Mouse (Mus musculus): ENCODE data around the gene Cdc42ep2.
"Not testable (repeated sequence)": the region's sequence is repeated elsewhere in the genome, so short reads cannot be mapped to it uniquely, and the experiment has no call there.

Gene Cdc42ep2

DNA sequence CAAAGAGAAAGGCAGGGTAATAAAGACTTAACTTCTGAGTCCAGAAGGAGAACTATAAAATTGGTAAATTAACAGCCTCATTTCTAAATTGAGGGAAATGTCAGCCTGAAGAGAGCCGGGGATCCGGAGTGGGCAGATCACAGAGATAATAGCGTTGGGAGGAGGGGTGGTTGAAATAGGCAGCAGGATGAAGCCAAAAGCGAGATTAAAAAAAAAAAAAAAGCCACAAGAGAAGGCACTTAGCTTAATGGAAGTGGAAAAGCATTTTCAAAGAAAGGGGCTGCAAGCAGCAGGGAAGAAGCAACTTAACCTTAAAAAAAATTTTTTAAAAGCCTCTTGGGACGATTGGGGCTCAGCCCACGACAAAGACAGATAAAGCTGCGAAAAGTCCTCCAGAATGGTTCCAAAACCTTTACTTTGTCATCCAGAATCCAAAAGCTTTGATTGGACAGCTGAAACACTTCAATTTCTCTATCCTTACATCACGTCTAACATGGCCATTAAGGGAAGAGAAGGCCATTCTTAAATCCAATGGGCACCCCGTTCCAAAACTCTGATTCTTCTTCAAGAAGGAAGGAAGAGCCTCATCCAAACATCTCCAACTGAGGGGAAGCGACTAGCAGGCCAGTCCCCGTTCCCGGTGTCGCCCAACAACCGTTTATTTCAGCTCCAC is 13.1 kb downstream of the Cdc42ep2 start:
- DNase-seq = no peak

DNA sequence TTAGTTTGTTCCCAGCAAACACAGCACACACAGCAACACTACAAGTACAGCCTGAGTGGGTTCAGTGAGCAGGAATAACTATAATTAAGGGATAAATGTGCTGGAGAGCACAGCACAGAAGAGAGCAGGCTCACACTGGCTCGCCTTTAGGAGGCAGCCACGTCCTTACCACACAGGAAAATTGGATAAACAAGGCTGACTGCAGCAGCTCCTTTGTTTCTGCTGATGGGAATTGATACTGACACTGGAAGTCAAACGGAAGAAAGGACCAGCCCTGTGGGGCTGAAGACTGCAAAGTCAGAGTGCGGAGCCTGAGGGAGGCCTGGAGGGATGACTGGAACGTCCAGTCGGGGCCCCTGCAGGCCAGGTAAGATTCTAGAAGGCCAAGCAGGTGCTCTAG is 14.4 kb downstream of the Cdc42ep2 start:
- no peak for DNase-seq

DNA sequence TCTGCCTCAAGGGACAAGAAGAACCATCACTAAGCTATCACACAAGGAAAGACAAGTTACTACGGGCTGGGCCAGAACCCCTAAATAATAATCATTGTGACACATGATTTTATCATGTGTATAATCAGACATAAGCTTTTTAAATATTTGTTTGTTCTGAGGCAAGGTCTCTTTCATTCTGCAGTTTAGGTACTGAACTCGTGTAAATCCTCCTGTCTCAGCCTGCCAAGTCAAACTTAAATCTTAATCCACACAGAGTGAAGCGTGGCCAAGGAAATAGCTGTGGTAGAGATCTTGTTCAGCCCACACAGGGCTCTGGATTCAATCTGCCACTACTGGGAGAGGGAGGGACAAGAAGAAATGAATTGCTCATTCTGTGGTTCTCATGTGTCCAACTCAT is 17.3 kb downstream of the Cdc42ep2 start:
- DNase-seq = no peak

DNA sequence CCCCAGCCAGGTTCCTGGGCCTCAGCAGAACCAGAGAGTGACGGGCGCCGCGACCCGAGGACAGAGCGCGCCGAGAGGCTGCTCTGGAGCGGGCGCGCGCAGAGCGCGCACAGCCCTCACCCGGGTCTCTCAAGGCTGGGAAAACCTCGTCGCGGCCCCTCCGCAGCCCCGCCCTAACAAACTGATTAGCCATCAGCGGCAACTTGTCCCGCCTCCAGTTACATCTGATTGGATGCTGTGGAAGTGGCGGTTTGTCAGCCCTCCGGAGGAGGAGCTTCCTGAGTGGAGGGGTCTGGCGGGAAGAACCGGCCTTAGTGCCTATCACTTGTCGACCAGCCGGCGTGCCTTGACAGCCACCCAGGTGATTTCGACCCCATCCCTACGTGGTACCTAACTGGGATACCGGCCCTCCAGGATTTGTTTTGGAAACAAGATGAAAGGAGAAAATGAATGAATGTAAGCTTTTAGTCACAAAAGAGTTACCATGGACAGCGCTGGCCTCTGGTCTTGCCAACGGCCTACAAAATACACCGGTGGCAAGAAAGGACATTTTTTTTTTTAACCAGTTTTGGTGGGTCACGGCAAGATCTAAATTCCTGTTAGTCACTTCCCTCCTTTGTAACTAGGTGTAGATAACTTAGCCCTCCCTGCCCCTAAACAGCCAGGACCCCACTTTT is 30.5 kb downstream of the Cdc42ep2 start, which contains the start of gene Tigd3:
Tigd3 (minus strand) TSS at position 148 of the 677 bp plus-strand sequence.
- DNase-seq = peak; percentile 95

DNA sequence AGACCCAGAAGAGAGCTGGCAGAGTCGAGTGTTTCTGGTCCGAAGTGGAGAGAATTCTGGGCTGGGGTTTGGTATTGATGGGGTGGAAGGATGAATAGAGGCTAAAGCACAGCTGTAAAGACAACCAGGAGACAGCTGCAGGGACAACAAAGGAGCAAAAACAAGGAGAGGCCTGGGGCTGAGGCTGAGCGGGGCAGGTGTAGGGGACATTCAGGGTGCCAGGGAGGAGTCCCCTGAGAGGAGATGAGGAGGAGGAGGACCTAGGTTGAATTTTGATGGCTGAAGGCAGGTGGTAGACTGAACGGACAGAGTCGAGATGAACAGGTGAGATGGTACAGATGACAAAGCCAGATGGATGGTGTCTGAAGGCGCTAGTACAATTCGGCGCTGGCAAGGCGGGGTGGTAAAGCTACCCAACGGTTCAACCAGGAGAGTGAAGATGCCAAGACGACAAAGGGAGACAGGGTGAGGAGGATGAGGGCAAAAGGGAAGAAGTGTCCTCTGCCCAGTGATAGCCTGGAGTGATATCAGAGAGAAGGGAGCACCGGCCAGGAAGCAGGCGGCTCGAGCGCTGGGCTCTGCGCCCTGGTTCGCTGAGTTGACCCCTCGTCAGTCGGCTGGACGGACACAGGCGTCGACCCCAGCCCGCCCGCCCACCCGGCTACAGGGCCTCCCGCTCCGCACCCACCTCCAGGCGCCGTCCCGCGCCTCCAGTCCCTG is 31.2 kb downstream of the Cdc42ep2 start:
- DNase-seq = no peak

DNA sequence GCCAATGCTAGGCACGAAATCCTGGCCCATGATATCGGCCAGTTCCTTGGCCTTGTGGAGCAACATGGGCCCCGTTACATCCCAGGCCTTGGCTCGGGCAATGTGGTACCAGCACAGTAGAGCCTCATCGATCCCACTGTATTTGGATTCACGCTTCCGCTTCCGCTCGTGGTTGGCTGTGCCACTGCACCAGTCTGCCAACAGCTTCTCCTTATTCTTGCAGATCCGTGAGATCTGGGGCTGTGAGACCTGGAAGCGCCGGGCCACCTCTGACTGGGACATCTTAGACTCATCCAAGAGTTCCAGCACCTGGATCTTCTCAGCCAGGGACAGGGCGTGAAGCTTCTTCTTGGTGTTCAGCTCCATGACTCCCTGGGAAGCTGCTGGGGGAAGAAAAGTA is 31.9 kb downstream of the Cdc42ep2 start:
- DNase-seq = no peak

DNA sequence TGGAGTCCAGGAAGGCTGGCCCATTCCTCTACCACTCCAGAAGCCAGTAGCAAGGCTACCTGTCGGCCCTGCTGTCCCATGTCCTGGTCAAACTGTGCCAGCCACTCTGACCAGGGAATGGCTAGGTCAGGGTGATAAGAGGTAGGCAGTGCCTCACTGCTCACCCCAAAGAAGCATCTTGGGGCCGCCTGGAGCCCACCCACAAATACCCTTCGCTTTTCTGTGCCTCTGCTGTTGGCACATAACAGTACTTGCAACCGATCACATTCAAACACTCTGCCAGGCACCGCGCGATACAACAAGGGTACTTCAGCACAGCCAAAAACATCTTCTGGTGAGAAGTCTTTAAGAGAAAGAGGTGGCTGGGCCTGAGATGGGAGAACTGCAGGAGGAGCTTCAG is 32.4 kb downstream of the Cdc42ep2 start:
- DNase-seq = no peak

DNA sequence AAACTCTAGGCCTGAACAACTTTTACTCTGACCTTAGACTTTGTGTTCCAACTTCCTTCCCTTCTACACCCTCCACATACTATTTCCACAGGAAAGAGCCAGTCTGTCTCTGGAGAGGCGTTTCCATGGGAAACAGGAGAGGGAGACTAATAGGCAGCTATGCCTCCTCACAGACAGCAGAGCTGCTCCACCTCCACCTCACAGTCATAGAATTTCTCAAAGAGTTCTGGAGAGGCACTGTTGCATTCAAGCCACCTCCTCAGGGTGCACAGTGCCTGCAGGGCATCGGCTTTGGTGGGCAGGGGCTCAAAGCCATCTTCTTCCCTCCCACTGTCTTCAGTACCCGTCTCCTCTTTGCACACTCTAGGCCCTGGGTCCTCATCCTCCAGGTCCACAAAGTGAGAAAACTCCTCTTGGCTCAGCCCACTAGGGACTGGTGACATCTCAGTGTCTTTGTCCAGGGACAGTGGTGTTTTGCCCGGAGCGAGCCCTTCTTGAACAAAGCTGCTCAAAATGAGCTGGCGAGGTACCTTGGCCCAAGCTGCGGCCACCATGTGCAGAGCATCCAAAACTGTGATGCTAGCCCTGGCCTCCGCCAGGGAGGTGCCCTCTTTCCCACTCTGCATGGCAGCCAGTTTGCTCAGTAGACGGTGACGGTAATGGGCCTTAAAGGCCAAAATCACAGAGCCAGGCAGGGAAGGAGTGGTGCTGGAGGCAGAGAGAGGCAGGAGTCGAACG is 32.9 kb downstream of the Cdc42ep2 start:
- no peak for DNase-seq

DNA sequence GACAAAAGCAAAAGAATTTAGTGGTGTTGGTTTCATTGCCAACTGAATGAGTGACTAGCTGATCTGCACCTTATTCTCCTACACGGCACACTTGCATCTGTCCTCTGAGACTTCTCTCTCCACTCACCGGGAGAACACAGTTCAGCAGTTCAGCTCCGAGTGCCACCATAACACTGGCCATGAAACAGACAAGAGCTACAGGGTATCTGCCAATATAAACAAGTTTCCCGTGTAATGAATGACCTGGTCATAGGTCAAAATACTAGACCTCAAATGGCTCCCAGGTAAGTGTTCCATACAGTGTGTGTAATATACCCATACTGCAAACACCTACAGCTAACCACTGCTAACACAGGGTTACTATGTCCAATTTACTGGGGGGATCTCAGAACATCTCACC is 35.4 kb downstream of the Cdc42ep2 start:
- no peak for DNase-seq

DNA sequence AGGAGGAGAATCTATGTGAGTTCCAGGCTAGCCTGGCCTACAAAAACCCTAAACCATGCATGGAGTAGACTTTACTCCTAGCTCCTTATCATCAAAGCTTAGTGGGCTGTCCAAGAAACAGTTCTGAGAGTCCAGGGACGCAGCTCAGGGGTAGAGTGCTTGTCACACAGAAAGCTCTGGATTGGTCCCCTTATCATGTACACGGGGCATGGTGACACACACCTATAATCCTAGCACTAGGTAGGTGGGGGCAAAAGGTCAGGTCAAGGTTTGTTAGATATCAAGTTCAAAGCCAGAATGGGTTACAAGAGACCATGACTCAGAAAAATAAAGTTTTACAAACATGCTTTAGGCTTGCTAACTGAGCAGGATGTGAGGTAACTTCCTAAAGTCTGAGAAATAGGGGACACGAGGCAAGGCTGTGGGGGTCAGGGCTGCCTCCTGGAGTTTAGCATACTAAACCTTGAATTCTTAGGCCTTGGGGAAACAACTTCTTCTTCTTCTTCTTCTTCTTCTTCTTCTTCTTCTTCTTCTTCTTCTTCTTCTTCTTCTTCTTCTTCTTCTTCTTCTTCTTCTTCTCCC is 37.3 kb downstream of the Cdc42ep2 start:
- DNase-seq = no peak

DNA sequence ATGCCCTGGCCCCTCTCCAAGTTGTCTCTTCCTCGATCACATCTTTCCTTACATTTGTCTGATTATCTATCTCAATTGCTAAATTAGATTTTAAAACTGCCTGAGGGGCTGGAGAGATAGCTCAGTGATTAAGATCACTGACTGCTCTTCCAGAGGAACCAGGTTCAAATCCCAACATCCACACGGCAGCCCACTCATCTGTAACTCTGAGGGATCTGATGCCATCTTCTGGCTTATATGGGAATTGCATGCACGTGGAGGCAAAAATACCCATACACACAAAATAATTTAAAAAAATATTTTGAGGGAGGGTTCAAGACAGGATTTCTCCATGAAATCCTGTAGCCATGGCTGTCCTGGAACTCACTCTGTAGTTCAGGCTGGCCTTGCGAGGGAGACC is 38.8 kb downstream of the Cdc42ep2 start:
- DNase-seq = no peak

DNA sequence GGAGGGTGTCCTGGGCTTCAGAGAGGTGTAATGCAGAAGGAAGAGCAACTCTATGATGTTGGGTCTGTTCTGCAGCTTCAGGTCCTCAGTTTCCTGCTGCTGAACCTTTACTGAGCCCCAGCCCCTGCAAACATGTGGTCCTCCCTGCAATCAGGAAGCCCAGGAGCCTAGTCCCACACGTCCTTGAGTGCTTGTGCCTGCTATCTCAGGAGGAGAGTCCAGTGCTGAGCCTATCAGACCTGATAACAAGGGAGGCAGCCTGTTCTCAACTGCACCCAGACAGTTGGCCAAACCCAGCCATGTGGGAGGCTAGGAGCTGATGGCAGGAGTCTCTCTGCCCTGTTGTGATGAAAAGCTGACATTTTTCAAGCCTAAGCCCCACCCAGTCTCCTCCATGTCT is 40.7 kb downstream of the Cdc42ep2 start:
- no peak for DNase-seq

DNA sequence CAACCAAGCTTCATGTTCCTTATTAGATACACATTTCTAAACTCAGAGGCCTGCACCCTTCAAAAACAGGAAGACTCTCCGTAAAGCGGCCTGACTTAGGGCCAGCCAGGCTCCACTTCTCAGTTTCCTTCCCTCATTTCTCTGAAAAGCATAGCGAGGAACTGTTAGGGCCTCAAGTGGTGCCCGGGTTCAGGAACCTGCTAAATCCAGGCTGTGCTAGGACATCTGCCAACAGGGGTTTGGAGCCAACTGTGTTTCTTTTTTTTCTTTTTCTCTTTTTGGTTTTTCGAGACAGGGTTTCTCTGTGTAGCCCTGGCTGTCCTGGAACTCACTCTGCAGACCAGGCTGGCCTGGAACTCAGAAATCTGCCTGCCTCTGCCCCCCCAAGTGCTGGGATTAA is 42.5 kb downstream of the Cdc42ep2 start:
- not testable (repeated sequence) for DNase-seq

DNA sequence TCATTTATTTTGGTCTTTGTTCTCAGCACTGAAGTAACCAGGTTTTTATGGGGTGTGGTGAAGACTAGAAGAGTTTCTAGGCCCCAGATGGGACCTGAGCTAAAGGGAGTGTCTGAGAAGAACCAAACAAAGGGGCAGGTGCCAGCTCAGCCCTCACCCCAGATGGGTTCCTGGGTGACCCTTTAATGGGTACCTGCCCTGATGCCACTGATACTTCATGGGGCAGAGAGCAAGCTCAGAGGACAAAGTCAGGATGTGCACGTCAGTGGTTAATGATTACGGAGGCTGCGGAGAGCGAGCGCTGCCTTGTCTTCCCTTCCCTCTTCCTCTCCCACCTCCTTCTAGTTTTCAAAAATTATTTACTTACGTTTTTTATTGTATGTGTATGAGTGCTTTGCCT is 43.5 kb downstream of the Cdc42ep2 start:
- no peak for DNase-seq

DNA sequence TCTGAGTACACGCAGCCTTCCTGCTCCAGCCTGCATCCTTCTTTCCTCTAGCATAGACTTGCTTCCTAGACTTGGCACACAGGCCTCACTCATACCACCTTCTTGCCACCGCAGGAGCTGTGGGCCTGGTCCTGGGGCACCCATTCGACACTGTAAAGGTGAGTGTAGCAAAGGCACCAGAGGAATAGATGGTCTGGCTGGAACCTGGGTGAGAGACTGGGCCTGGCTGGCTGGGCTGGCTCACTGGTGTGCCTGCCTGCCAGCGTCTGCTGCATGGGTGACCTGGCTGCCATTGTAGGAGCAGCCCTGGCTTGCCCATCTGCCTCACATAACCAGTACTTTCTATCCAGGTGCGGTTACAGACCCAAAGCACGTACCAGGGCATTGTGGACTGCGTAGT is 44.9 kb downstream of the Cdc42ep2 start:
- DNase-seq = no peak

DNA sequence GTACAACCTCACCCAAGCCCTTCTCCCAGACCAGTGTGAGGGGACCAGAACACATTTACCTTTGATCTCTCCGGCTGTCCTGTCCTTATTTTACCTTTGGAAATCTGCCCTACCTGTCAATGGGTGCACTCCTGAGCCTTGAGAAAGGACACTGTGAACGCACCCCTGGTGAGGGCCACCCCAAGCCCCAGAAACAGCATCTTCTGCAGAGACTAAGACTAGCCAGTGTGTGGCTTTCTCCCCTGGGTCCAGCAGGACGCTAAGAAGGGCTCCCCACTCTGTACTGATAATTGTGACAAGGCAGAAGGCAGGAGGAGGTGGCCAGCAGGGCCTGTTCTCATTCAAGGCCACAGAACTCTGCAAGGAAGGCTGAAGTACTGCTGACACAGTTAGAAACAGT is 45.7 kb downstream of the Cdc42ep2 start:
- no peak for DNase-seq

DNA sequence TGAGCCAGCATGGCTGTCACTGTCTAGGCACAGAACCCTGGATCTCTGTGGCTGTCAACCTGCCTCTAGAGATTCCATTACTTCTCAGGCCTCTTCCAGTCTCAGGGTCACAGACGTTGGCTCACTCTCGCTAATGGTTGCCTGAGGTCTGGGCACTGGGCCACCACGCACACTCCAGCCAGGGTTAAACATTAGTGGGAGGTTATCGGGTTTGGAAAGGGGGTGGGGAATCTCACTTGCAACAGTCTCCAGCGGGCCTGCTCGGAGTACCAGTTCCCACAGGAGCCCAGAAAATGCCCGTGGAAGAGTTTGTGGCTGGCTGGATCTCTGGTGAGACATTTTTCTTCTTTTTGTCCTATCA is 46.3 kb downstream of the Cdc42ep2 start:
- DNase-seq = no peak

DNA sequence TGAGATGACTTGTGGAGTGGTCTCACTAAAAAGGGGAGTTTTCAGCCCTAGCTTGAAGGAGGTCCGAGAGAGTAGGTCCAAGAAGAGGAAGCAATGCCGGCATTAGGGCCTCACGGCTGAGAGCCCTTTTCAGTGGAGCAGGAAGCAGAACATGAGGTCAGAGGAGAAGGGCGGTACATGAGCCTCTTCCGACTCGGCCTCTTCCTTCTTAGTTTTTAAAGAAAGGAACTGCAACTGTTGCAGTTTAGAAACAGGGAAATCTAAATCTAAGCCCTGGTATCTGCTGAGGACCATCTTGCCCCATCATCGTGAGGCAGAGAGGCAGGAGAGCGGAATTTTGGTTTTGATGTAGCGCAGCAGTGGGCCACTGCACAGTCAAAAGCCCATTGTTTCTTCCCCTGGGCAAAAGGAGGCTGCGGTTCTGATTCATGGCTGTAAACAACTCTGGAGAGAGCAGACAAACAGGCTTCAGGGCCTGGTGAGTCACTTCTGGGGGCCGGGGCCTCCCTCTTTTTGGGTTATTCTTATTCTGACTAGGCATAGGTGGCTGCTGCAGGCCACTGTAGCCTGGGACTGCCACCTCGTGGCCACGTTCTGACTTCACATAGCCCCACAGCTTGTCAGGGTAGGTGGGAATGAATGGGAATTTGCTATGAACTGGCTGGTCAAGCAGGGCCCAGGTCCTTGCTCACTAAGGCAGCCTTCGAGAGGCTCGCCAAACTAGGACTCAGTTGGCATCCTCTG is 46.8 kb downstream of the Cdc42ep2 start, which contains the start of gene Slc25a45:
Slc25a45 (plus strand) TSS at position 191 of the 744 bp plus-strand sequence.
- peak; percentile 62 for DNase-seq

DNA sequence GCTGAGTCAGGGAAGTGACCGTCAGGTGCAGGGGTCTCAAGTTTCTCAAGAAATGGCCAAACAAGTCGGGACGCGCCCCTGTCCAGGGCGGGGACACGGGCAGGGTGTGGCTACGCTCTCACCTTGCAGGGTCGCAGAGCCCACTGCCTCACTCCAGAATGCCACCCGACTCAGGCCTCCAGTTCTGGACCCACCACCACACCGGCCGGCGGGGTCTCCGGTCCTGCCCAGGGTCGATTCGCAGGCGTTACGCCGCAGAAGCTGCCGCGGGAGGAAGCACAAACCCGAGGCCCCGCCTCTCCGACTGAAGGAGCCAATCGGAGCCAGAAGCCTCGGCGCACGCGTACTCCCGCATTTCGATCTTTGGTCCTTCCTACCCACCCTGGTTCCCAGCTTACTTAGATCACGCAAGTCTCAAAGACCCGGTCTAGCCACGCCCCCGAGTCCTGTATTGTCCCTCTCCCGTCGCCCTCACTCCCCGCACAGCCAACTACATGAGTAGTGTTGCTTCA is 49.6 kb downstream of the Cdc42ep2 start, which contains the start of gene Frmd8:
Frmd8 (minus strand) TSS at position 306 of the 512 bp plus-strand sequence.
- DNase-seq = peak; percentile 92

DNA sequence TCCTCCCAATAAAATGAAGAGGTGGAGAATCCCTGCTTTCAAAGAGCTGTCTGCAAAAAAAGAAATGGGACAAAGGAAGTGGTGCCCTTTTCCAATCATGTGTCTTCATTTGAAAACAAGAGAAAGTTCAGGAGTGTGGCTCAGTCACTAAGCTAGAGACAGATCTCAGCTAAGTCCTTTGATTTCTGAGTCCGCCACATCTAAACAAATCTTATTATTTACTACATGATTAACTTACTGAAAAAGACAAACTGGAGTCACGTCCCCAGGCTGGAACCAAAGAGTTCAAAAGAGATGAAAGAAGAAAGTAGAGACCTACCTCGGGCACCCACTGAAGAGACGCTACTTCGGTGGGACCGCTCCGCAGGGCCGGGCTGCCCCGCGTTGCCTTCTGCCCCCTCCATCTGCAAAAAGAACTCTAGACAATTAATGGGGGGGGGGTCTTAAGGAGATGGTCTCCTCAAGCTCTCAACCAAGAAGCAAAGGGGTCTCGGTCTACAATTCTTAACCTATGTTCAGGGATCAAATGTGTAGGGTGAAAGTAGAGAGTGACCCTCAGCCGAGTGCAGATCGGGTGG is 50.1 kb downstream of the Cdc42ep2 start:
- no peak for DNase-seq

DNA sequence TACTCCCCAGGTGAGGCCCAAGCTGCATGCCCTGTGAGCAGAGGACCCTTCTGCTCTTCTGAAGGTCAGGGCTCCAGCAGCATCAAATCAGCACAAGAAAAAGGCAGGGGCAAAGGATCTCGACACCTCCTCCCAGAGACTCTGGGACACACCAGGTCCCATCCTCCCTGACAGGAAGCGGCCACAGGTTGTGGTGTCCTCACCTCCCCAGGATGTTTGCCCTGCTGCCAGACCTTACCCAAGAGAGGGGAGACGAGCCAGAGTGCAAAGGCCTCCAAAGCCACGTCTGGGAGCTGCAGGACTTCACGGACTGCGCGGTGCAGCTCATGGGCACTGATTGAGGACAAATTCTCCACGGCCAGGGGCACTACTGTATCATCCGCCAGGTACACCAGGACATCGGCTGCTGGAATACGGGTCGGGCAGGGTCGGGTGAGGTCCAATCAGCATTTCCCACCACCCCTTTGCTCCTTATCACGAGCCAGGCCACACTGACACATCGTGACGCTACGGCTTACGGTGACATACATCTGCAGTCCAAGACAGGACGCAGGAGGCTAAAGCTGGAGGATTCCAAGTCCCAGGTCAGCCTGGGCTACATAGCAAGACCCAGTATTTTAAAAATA is 51.6 kb downstream of the Cdc42ep2 start:
- no peak for DNase-seq
